Mouse (Mus musculus) thymus, adult 2 months (tissue): ENCODE data around the gene Tcea2.

Experiments
- CTCF ChIP-seq: fragments of 200-500 bp; IDR thresholded peaks from 2 replicates; pipeline ENCODE4 v1.5.1; 2012; ENCODE audit warnings: mild to moderate bottlenecking, control low read depth, low read length, moderate library complexity, borderline replicate concordance; ENCODE audit not compliant: control insufficient read depth, poor library complexity, insufficient read depth; ENCODE audit errors: extremely low read depth
- POLR2A ChIP-seq: fragments of 200-500 bp; IDR thresholded peaks from 2 replicates; pipeline ENCODE4 v1.6.1; 2012; ENCODE audit warnings: mild to moderate bottlenecking, low read length, control low read depth, moderate library complexity; ENCODE audit not compliant: control insufficient read depth, poor library complexity, insufficient read depth; ENCODE audit errors: extremely low read depth

DNA sequence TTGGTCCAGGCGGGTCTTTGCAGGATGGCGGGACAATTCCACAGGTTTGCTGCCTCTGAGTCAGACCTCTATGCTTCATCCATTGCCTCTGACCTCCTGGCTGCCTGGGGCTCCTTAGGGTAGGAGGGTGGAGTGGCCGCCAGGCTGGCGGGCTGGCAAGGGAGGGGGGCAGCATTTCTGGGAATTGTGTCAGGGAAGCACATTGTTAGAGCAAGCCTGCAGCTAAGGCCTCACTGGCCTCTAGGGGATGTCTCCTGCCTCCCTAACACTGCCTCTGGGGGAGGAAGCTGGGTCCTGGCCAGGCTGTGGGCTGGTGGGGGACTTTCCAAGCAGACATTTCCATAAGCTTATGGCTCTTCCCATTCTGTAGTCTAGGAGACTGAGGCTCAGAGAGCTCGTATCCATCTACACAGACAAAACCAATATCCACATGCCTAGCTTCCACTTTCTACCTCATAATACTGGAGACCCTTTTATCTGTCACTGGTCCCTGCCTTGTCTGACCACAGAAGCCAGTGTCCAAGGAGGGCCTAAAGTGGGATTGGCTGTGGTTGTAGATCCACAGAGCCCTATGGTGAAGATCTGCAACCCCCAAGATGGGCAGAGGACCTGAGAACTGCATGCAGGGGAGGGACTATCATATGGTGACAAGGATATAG, 2.9 kb upstream of the Tcea2 start:
- no peak for TF ChIP-seq CTCF
- no peak for TF ChIP-seq POLR2A
